Mouse (Mus musculus) central nervous system, embryonic 11.5 days (tissue): Measurements from ENCODE around the gene Olfr1274-ps. TPM values are rescaled to one million over a fixed set of nuclear protein-coding genes. Genes with fewer than 3 reads are reported as not detected.

Experiments used
- polyA plus RNA-seq: library from polyadenylated mRNA; depleted of rRNA; stranded (reverse); fragments of >200 nt; gene quantifications from 2 replicates; pipeline ENCODE4 v1.2.3, GENCODE M21; 2012; rRNA removed

Olfr1274-ps gene
- not detected in 2 replicates for polyA plus RNA-seq

DNA sequence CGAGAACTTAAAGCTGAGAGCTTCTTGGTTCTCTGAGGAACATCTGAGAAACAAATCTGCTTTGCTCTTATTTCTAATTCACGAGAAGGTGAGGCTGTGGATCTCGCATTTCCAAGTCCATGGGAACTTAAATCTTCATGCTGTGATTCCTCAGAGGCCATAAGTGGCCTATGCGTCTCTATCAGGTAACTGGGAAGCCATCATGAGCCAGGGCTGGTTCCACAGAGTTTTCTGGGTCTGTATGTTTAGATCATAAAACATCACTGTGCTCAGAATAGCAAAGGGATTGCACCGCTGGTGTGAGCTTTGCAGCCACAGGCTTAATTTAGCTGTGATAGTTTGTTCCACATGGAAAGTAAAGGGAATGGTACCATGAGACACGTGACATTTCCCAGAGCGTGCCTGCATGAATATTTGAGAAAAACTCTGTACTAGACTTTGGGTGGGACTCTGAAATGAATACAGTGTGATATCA is at the start of gene Olfr1274-ps:
Gene Olfr1274-ps, plus strand, starts transcription at position 51 of the 475 bp plus-strand sequence.

Other genes starting within 250 kb of the Olfr1274-ps start
- gene Olfr1270, start 245.6 kb upstream of the Olfr1274-ps start, polyA plus RNA-seq: not detected in 2 replicates
- gene Olfr1506, start 174.2 kb upstream of the Olfr1274-ps start, polyA plus RNA-seq: not detected in 2 replicates
- gene Olfr142, start 141.1 kb upstream of the Olfr1274-ps start, polyA plus RNA-seq: not detected in 2 replicates
- gene Olfr1271, start 127.7 kb upstream of the Olfr1274-ps start, polyA plus RNA-seq: not detected in 2 replicates
- gene Olfr1272, start 105.8 kb upstream of the Olfr1274-ps start, polyA plus RNA-seq: not detected in 2 replicates
- gene Gm13769, start 76.5 kb upstream of the Olfr1274-ps start, polyA plus RNA-seq: not detected in 2 replicates
- gene Ptprj, start 182.0 kb downstream of the Olfr1274-ps start, polyA plus RNA-seq: 3.9 and 5.0 TPM in 2 replicates